In genomic region chr1:19106841-19107800, GRCm38 (mm10) we compare ENCODE assay signal across 17 mouse cellular contexts. TPM values are rescaled to one million over a fixed set of nuclear protein-coding genes. Genes with fewer than 3 reads are reported as not detected.
"Had no signal": no experiment of that assay in that cellular context is flagged by ENCODE, and none has a peak within 500 bp of the region (broad histone marks: within the 10 kb centered on the region; RNA-seq: fewer than 3 reads in every experiment).

No protein-coding gene starts in this region.

- H3K36me3 ChIP-seq: kidney, embryonic 15.5 days; limb, embryonic 12.5 days; liver, embryonic 13.5 days; lung, embryonic 15.5 days; neural tube, embryonic 13.5 days had no signal

- H3K9ac ChIP-seq: kidney, embryonic 15.5 days; limb, embryonic 12.5 days; liver, embryonic 13.5 days; liver, postnatal 0 days; lung, embryonic 15.5 days; neural tube, embryonic 13.5 days had no signal

- H3K4me3 ChIP-seq: kidney, embryonic 15.5 days; limb, embryonic 12.5 days; liver, embryonic 13.5 days; lung, embryonic 15.5 days; neural tube, embryonic 13.5 days had no signal

- ATAC-seq: intestine, embryonic 16.5 days; liver, postnatal 0 days had no signal

- H3K4me2 ChIP-seq: kidney, embryonic 15.5 days; limb, embryonic 12.5 days; liver, embryonic 13.5 days; lung, embryonic 15.5 days; neural tube, embryonic 13.5 days had no signal

- DNase-seq: kidney, adult 2 months; kidney, postnatal 14 days; layer of hippocampus, adult 9-11 months; layer of hippocampus, postnatal 36 days; liver; liver, embryonic 13.5 days; liver, postnatal 0 days; right cerebral cortex, postnatal 25 days had no signal

- H3K4me1 ChIP-seq: kidney, embryonic 15.5 days; limb, embryonic 12.5 days; liver, embryonic 13.5 days; lung, embryonic 15.5 days; neural tube, embryonic 13.5 days had no signal

- H3K27ac ChIP-seq: kidney, embryonic 15.5 days; limb, embryonic 12.5 days; liver, embryonic 13.5 days; lung, embryonic 15.5 days; neural tube, embryonic 13.5 days; stomach, postnatal 0 days had no signal

- H3K9me3 ChIP-seq: kidney, embryonic 15.5 days; limb, embryonic 12.5 days; liver, embryonic 13.5 days; lung, embryonic 15.5 days; neural tube, embryonic 13.5 days had no signal

RNA-seq across cellular contexts. Expression of gene Tfap2d, which starts 4.3 kb away (rescaled TPM):
- total RNA-seq: layer of hippocampus, adult 18-20 months; layer of hippocampus, postnatal 36 days; megakaryocyte-erythroid progenitor cell, adult 5-6 weeks had no signal
- polyA plus RNA-seq: intestine, embryonic 16.5 days; kidney, adult 2 months; kidney, embryonic 15.5 days; limb, embryonic 12.5 days; liver, postnatal 0 days; lung, embryonic 15.5 days; neural tube, embryonic 13.5 days; small intestine, adult 2 months; stomach, postnatal 0 days had no signal
